Mouse (Mus musculus) thymus, adult 2 months (tissue): ENCODE results near the gene Begain.

ENCODE experiments used
- CTCF ChIP-seq: fragments of 200-500 bp; IDR thresholded peaks from 2 replicates; pipeline ENCODE4 v1.5.1; 2012; ENCODE audit warnings: mild to moderate bottlenecking, control low read depth, low read length, moderate library complexity, borderline replicate concordance; ENCODE audit not compliant: control insufficient read depth, poor library complexity, insufficient read depth; ENCODE audit errors: extremely low read depth
- POLR2A ChIP-seq: fragments of 200-500 bp; IDR thresholded peaks from 2 replicates; pipeline ENCODE4 v1.6.1; 2012; ENCODE audit warnings: mild to moderate bottlenecking, low read length, control low read depth, moderate library complexity; ENCODE audit not compliant: control insufficient read depth, poor library complexity, insufficient read depth; ENCODE audit errors: extremely low read depth

DNA sequence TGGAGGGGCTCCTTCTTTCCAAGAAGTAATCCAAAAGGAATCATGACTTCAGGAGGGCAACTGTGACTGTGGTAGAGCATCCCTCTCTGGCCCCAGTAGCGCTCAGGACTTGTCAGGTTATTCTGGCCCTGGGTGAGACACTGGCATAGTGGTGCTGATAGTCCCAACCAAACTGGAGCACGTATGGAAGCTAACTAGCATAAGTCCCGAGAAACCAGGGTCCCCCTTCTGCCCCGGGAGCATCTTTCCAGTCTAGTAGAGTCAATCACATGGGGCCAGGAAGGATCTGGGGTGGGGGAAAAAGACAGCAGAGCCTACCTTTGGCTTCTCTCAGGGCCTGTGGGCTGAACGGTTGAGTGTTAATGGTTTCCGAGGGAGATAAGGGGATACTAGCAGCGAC is 721 bp upstream of the Begain start:
- TF ChIP-seq POLR2A (no peak), CTCF (no peak)
